Mouse (Mus musculus) cortical plate, adult 2 months (tissue): ENCODE data around the gene Ankrd23. TPM values are rescaled to one million over a fixed set of nuclear protein-coding genes. Genes with fewer than 3 reads are reported as not detected.

Source experiments
- H3K27ac ChIP-seq: fragments of 200-500 bp; 2 replicates; pipeline ENCODE4 v1.5.1; 2012; ENCODE audit warnings: low read length, control low read depth, inconsistent platforms; ENCODE audit not compliant: insufficient read depth
- H3K4me1 ChIP-seq: fragments of 200-500 bp; 2 replicates; pipeline ENCODE4 v1.6.1; 2011; ENCODE audit warnings: low read length; ENCODE audit not compliant: control insufficient read depth, insufficient read depth
- H3K4me3 ChIP-seq: fragments of 200-500 bp; 2 replicates; pipeline ENCODE4 v1.5.1; 2011; ENCODE audit warnings: mild to moderate bottlenecking, low read length, control low read depth; ENCODE audit not compliant: insufficient read depth
- CTCF ChIP-seq: fragments of 200-500 bp; IDR thresholded peaks from 2 replicates; pipeline ENCODE4 v1.5.1; 2011; ENCODE audit warnings: mild to moderate bottlenecking, control low read depth, low read length; ENCODE audit not compliant: insufficient read depth; ENCODE audit errors: extremely low read depth
- POLR2A ChIP-seq: fragments of 200-500 bp; IDR thresholded peaks from 2 replicates; pipeline ENCODE4 v1.6.1; 2011; ENCODE audit warnings: mild to moderate bottlenecking, low read length, control low read depth; ENCODE audit not compliant: insufficient read depth; ENCODE audit errors: extremely low read depth
- polyA plus RNA-seq: library from polyadenylated mRNA; depleted of rRNA; stranded (reverse); fragments of >200 nt; gene quantifications from 2 replicates; pipeline ENCODE4 v1.2.3, GENCODE M21; 2012; rRNA removed

Gene Ankrd23
- polyA plus RNA-seq, 1 experiment: 10.4 TPM

GRCm38 (mm10) chr1:36485080-36485479, 51.6 kb downstream of the Ankrd23 start:
- TF ChIP-seq POLR2A: no peak
- no peak for TF ChIP-seq CTCF
- Histone ChIP-seq H3K4me3 (no peak overlapping the region), H3K27ac (no peak overlapping the region)

GRCm38 (mm10) chr1:36483825-36484224, 52.9 kb downstream of the Ankrd23 start:
- no peak for TF ChIP-seq POLR2A
- no peak for TF ChIP-seq CTCF
- Histone ChIP-seq H3K27ac (no peak overlapping the region), H3K4me1 (no peaks in the 10 kb centered on the region), H3K4me3 (no peak overlapping the region)

More at GRCm38 (mm10) chr1:36485080-36485479, 51.6 kb downstream of the Ankrd23 start:
- H3K4me1 ChIP-seq: no peaks in the 10 kb centered on the region

Other genes with a start within 250 kb of the Ankrd23 start
- 9.5 and 11.3 TPM in 2 replicates for gene Arid5a, start 229.2 kb downstream of the Ankrd23 start, polyA plus RNA-seq
- gene Kansl3, start 167.7 kb downstream of the Ankrd23 start, polyA plus RNA-seq: 63.6 and 65.8 TPM in 2 replicates
- gene Fer1l5, start 164.6 kb downstream of the Ankrd23 start, polyA plus RNA-seq: 0.02 TPM in 1 of 2 replicates, not detected in the other
- 33.0 and 33.3 TPM in 2 replicates for gene Lman2l, start 91.6 kb downstream of the Ankrd23 start, polyA plus RNA-seq
- 6.5 and 7.0 TPM in 2 replicates for gene Cnnm4, start 65.3 kb downstream of the Ankrd23 start, polyA plus RNA-seq
- gene Cnnm3, start 25.0 kb downstream of the Ankrd23 start, polyA plus RNA-seq: 26.0 and 26.6 TPM in 2 replicates
- gene Gm42417, start 2.5 kb upstream of the Ankrd23 start, polyA plus RNA-seq: 0.04 and 0.06 TPM in 2 replicates
- gene Ankrd39, start 10.6 kb upstream of the Ankrd23 start, polyA plus RNA-seq: 19.2 and 20.0 TPM in 2 replicates
- 10.8 and 11.7 TPM in 2 replicates for gene Sema4c, start 21.5 kb upstream of the Ankrd23 start, polyA plus RNA-seq
- 0.89 and 1.3 TPM in 2 replicates for gene Fam178b, start 146.3 kb upstream of the Ankrd23 start, polyA plus RNA-seq
- 654 and 745 TPM in 2 replicates for gene Cox5b, start 154.6 kb upstream of the Ankrd23 start, polyA plus RNA-seq
- 0.15 and 0.62 TPM in 2 replicates for gene 4933424G06Rik, start 173.3 kb upstream of the Ankrd23 start, polyA plus RNA-seq
- gene Actr1b, start 177.5 kb upstream of the Ankrd23 start, polyA plus RNA-seq: 479 and 532 TPM in 2 replicates
- gene Zap70, start 224.9 kb upstream of the Ankrd23 start, polyA plus RNA-seq: 2.0 and 2.2 TPM in 2 replicates